Mouse (Mus musculus) frontal cortex, postnatal 36 days (tissue): ENCODE data around the gene Dscam.

Source experiments
- DNase-seq, 2 experiments: peaks; one replicate each; pipeline ENCODE4 v3.0.0; 2022; ENCODE audit warnings: low spot score in 2 of 2

Gene Dscam

GRCm38 (mm10) chr16:96724123-96724522, 446.4 kb downstream of the Dscam start:
- DNase-seq, result no peak

GRCm38 (mm10) chr16:96723066-96723669, 447.4 kb downstream of the Dscam start:
- DNase-seq, result no peak

- DNase-seq, result no peak
Observed at GRCm38 (mm10) chr16:96722135-96722534, 448.4 kb downstream of the Dscam start.

GRCm38 (mm10) chr16:96721241-96721640, 449.3 kb downstream of the Dscam start:
- DNase-seq, result no peak

GRCm38 (mm10) chr16:96720666-96721065, 449.9 kb downstream of the Dscam start:
- DNase-seq, result no peak

GRCm38 (mm10) chr16:96718221-96718620, 452.3 kb downstream of the Dscam start:
- no peak for DNase-seq

GRCm38 (mm10) chr16:96716633-96717032, 453.9 kb downstream of the Dscam start:
- no peak for DNase-seq

- DNase-seq, result no peak
Observed at GRCm38 (mm10) chr16:96711935-96712334, 458.6 kb downstream of the Dscam start.

GRCm38 (mm10) chr16:96700551-96700950, 470.0 kb downstream of the Dscam start:
- no peak for DNase-seq

GRCm38 (mm10) chr16:96695882-96696281, 474.7 kb downstream of the Dscam start:
- no peak for DNase-seq

GRCm38 (mm10) chr16:96691576-96691975, 479.0 kb downstream of the Dscam start:
- DNase-seq, result peak in 1 of 2 experiments; percentile 55

- no peak for DNase-seq
Observed at GRCm38 (mm10) chr16:96690052-96690451, 480.5 kb downstream of the Dscam start.

GRCm38 (mm10) chr16:96689419-96689818, 481.1 kb downstream of the Dscam start:
- DNase-seq, result no peak

- no peak for DNase-seq
Observed at GRCm38 (mm10) chr16:96685065-96685464, 485.5 kb downstream of the Dscam start.

GRCm38 (mm10) chr16:96684581-96684980, 486.0 kb downstream of the Dscam start:
- peak; percentile 65 to 78 for DNase-seq

GRCm38 (mm10) chr16:96682289-96682972, 488.1 kb downstream of the Dscam start:
- no peak for DNase-seq

- no peak for DNase-seq
Observed at GRCm38 (mm10) chr16:96679981-96680380, 490.6 kb downstream of the Dscam start.

GRCm38 (mm10) chr16:96677471-96677870, 493.1 kb downstream of the Dscam start:
- no peak for DNase-seq

GRCm38 (mm10) chr16:96676663-96677062, 493.9 kb downstream of the Dscam start:
- DNase-seq, result no peak

- DNase-seq, result peak in 1 of 2 experiments; percentile 36
Observed at GRCm38 (mm10) chr16:96673191-96673847, 497.2 kb downstream of the Dscam start.

- peak in 1 of 2 experiments; percentile 63 for DNase-seq
Observed at GRCm38 (mm10) chr16:96671603-96672374, 498.8 kb downstream of the Dscam start.

GRCm38 (mm10) chr16:96669706-96670105, 500.8 kb downstream of the Dscam start:
- no peak for DNase-seq
